Mouse (Mus musculus) kidney, postnatal 14 days (tissue): ENCODE measurements around the gene Gm10229.
"Not testable (repeated sequence)": the region's sequence is repeated elsewhere in the genome, so short reads cannot be mapped to it uniquely, and the experiment has no call there.

Experiments
- DNase-seq: peaks from one replicate; pipeline ENCODE4 v3.0.0; 2022; ENCODE audit warnings: mixed read lengths

The Gm10229 gene

GRCm38 (mm10) chr16:89014984-89015383 is at the start of gene Gm10229:
Gene Gm10229, plus strand, starts transcription at chr16:89015284.
- DNase-seq: not testable (repeated sequence)

- no peak for DNase-seq
Measured at GRCm38 (mm10) chr16:89010659-89011058, 4.4 kb upstream of the Gm10229 start, which contains the start of gene Krtap22-2. Gene Krtap22-2, minus strand, starts transcription at chr16:89010759.

GRCm38 (mm10) chr16:89013973-89014372 is 1.1 kb upstream of the Gm10229 start:
- DNase-seq: no peak

- not testable (repeated sequence) for DNase-seq
Measured at GRCm38 (mm10) chr16:89031399-89031798, 16.3 kb downstream of the Gm10229 start, which contains the start of gene Krtap6-1. Gene Krtap6-1, plus strand, starts transcription at chr16:89031699.

- not testable (repeated sequence) for DNase-seq
Measured at GRCm38 (mm10) chr16:89041372-89041771, 26.3 kb downstream of the Gm10229 start, which contains the start of gene Gm10228. Gene Gm10228, minus strand, starts transcription at chr16:89041472.

GRCm38 (mm10) chr16:89047783-89048182 is 32.7 kb downstream of the Gm10229 start, which contains the start of gene Krtap6-5:
Gene Krtap6-5, minus strand, starts transcription at chr16:89047883.
- no peak for DNase-seq

- not testable (repeated sequence) for DNase-seq
Measured at GRCm38 (mm10) chr16:89063902-89064301, 48.8 kb downstream of the Gm10229 start, which contains the start of gene 1110025L11Rik. Gene 1110025L11Rik, minus strand, starts transcription at chr16:89064002.
